Mouse (Mus musculus): ENCODE measurements around the gene Caskin2. TPM values are rescaled to one million over a fixed set of nuclear protein-coding genes. Genes with fewer than 3 reads are reported as not detected.

The Caskin2 gene
- total RNA-seq, 1 experiment, result 10.5 TPM

- H3K27ac ChIP-seq (ENCODE audit: insufficient read depth, low read depth, low read length, poor library complexity, severe bottlenecking), result peak overlapping the region; percentile 97; the same call in 1 of the 2 replicates
- H3K9ac ChIP-seq (ENCODE audit: insufficient read depth, low read depth, low read length, poor library complexity, severe bottlenecking), result peak overlapping the region; percentile 34; the same call in 1 of the 2 replicates
- peak; percentile 22 for DNase-seq (ENCODE audit: low read depth, low spot score)
- H3K9me3 ChIP-seq (ENCODE audit: control insufficient read depth, insufficient read depth, low read depth, low read length), result no peaks in the 10 kb centered on the region
- peaks cover 14% of the 10 kb centered on the region; the same call in 1 of the 2 replicates for H3K36me3 ChIP-seq (ENCODE audit: control insufficient read depth, insufficient read depth, low read length, poor library complexity, severe bottlenecking)
- H3K4me1 ChIP-seq (ENCODE audit: control insufficient read depth in 2 of 2, insufficient read depth in 2 of 2, low read length in 2 of 2, poor library complexity in 1 of 2), result peaks cover 20 to 71% of the 10 kb centered on the region in 2 experiments; a peak in 3 of 4 replicates
- peak overlapping the region; percentile 10 to 61; a peak in 2 of 4 replicates for H3K4me3 ChIP-seq (ENCODE audit: insufficient read depth in 1 of 2, low read depth in 1 of 2, low read length in 2 of 2, poor library complexity in 1 of 2, severe bottlenecking in 1 of 2)
- in situ Hi-C loops (cut with MboI; ENCODE audit: low sequenced_read_pairs in 2 of 2, unreplicated experiment in 2 of 2), result no loop called here
- no peak for TF ChIP-seq CHD2 (IDR thresholded peaks at IDR 0.05; ENCODE audit: low read depth, low read length)
- no peak for TF ChIP-seq ZC3H11A (IDR thresholded peaks at IDR 0.05; ENCODE audit: borderline replicate concordance, low read depth, low read length)
- no peak for TF ChIP-seq ZNF384 (IDR thresholded peaks at IDR 0.05; ENCODE audit: low read depth, low read length)
- TF ChIP-seq MAFK (IDR thresholded peaks at IDR 0.05; ENCODE audit: insufficient read depth, low read depth, low read length), result no peak
Measured at GRCm38 (mm10) chr11:115833021-115833513, 19.6 kb upstream of the Caskin2 start.

- Histone ChIP-seq H3K4me1 (ENCODE audit: control insufficient read depth in 2 of 2, insufficient read depth in 2 of 2, low read length in 2 of 2, poor library complexity in 1 of 2) (peaks cover 20 to 65% of the 10 kb centered on the region in 2 experiments; a peak in 3 of 4 replicates), H3K9ac (ENCODE audit: insufficient read depth, low read depth, low read length, poor library complexity, severe bottlenecking) (peak overlapping the region; percentile 25; the same call in 1 of the 2 replicates), H3K27ac (ENCODE audit: insufficient read depth, low read depth, low read length, poor library complexity, severe bottlenecking) (peak overlapping the region; percentile 97; the same call in 1 of the 2 replicates), H3K36me3 (ENCODE audit: control insufficient read depth, insufficient read depth, low read length, poor library complexity, severe bottlenecking) (peaks cover 8% of the 10 kb centered on the region; the same call in 1 of the 2 replicates), H3K9me3 (ENCODE audit: control insufficient read depth, insufficient read depth, low read depth, low read length) (no peaks in the 10 kb centered on the region), H3K4me3 (ENCODE audit: insufficient read depth in 1 of 2, low read depth in 1 of 2, low read length in 2 of 2, poor library complexity in 1 of 2, severe bottlenecking in 1 of 2) (peak overlapping the region; percentile 24 to 61; a peak in 2 of 4 replicates)
- in situ Hi-C loops (cut with MboI; ENCODE audit: low sequenced_read_pairs in 2 of 2, unreplicated experiment in 2 of 2), result no loop called here
- peak; percentile 44 for DNase-seq (ENCODE audit: low read depth, low spot score)
- no peak for TF ChIP-seq HCFC1 (IDR thresholded peaks at IDR 0.05; ENCODE audit: borderline replicate concordance, insufficient read depth, low read length)
Measured at GRCm38 (mm10) chr11:115832523-115832922, 19.1 kb upstream of the Caskin2 start.

DNA sequence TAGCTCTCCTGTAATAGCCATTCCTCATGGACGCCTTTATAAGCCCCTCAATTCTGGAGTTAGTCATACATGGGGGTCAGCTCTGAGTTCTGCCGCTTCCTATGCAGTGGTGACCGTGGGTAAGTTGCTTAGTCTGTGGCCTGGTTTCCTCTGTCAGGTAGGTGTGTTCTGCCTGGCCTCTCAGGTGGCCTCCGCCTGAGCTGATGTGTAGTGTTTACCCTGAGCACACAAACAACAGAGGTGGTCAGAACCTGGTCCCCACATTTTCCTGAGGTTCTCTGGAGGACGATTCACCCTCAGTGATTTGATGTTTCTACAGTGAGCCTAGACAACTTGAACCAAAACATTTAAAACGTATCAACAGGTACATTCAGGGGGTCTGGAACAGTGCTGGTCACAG, 18.6 kb upstream of the Caskin2 start:
- no peaks in the 10 kb centered on the region for H3K9me3 ChIP-seq (ENCODE audit: control insufficient read depth, insufficient read depth, low read depth, low read length)
- no peak for TF ChIP-seq MAFK (IDR thresholded peaks at IDR 0.05; ENCODE audit: insufficient read depth, low read depth, low read length)
- TF ChIP-seq HCFC1 (IDR thresholded peaks at IDR 0.05; ENCODE audit: borderline replicate concordance, insufficient read depth, low read length), result no peak
- TF ChIP-seq CHD2 (IDR thresholded peaks at IDR 0.05; ENCODE audit: low read depth, low read length), result no peak
- no peak for TF ChIP-seq ZC3H11A (IDR thresholded peaks at IDR 0.05; ENCODE audit: borderline replicate concordance, low read depth, low read length)
- TF ChIP-seq ZNF384 (IDR thresholded peaks at IDR 0.05; ENCODE audit: low read depth, low read length), result no peak
- peak overlapping the region; percentile 97; the same call in 1 of the 2 replicates for H3K27ac ChIP-seq (ENCODE audit: insufficient read depth, low read depth, low read length, poor library complexity, severe bottlenecking)
- no peak for DNase-seq (ENCODE audit: low read depth, low spot score)
- peak overlapping the region; percentile 25; the same call in 1 of the 2 replicates for H3K9ac ChIP-seq (ENCODE audit: insufficient read depth, low read depth, low read length, poor library complexity, severe bottlenecking)
- peaks cover 6% of the 10 kb centered on the region; the same call in 1 of the 2 replicates for H3K36me3 ChIP-seq (ENCODE audit: control insufficient read depth, insufficient read depth, low read length, poor library complexity, severe bottlenecking)
- H3K4me3 ChIP-seq (ENCODE audit: insufficient read depth in 1 of 2, low read depth in 1 of 2, low read length in 2 of 2, poor library complexity in 1 of 2, severe bottlenecking in 1 of 2), result peak overlapping the region; percentile 24 to 61; a peak in 2 of 4 replicates
- peaks cover 17 to 64% of the 10 kb centered on the region in 2 experiments; a peak in 3 of 4 replicates for H3K4me1 ChIP-seq (ENCODE audit: control insufficient read depth in 2 of 2, insufficient read depth in 2 of 2, low read length in 2 of 2, poor library complexity in 1 of 2)
- in situ Hi-C loops (cut with MboI; ENCODE audit: low sequenced_read_pairs in 2 of 2, unreplicated experiment in 2 of 2), result no loop called here

DNA sequence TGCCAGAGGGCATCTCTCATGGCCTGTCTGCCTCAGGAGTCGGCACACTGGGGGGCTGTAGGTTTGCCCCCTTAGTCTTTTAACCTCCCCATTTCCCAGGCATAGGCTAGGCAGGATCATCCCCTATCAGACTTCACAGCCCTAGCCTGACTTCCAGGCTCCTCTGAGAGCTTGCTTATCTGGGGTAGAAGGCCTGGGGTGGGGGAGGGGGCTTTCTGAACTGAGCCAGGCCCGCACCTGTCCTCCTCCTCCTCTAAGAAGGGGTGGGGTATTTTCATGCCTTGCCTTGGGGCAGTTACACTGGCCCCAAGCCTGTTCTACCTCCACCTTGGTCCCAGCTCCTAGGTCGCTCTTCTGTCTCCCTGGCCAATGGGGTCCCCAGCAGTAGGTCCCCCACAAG, 18.1 kb upstream of the Caskin2 start:
- H3K9me3 ChIP-seq (ENCODE audit: control insufficient read depth, insufficient read depth, low read depth, low read length), result no peaks in the 10 kb centered on the region
- peak overlapping the region; percentile 97 for H3K27ac ChIP-seq (ENCODE audit: insufficient read depth, low read depth, low read length, poor library complexity, severe bottlenecking)
- DNase-seq (ENCODE audit: low read depth, low spot score), result peak; percentile 62
- peak overlapping the region; percentile 25; the same call in 1 of the 2 replicates for H3K9ac ChIP-seq (ENCODE audit: insufficient read depth, low read depth, low read length, poor library complexity, severe bottlenecking)
- peak overlapping the region; percentile 28 to 61; a peak in 3 of 4 replicates for H3K4me3 ChIP-seq (ENCODE audit: insufficient read depth in 1 of 2, low read depth in 1 of 2, low read length in 2 of 2, poor library complexity in 1 of 2, severe bottlenecking in 1 of 2)
- H3K36me3 ChIP-seq (ENCODE audit: control insufficient read depth, insufficient read depth, low read length, poor library complexity, severe bottlenecking), result peaks cover 6% of the 10 kb centered on the region; the same call in 1 of the 2 replicates
- in situ Hi-C loops (cut with MboI; ENCODE audit: low sequenced_read_pairs in 2 of 2, unreplicated experiment in 2 of 2), result no loop called here
- peaks cover 16 to 63% of the 10 kb centered on the region in 2 experiments; a peak in 3 of 4 replicates for H3K4me1 ChIP-seq (ENCODE audit: control insufficient read depth in 2 of 2, insufficient read depth in 2 of 2, low read length in 2 of 2, poor library complexity in 1 of 2)
- TF ChIP-seq CHD2 (IDR thresholded peaks at IDR 0.05; ENCODE audit: low read depth, low read length) (no peak), MAFK (IDR thresholded peaks at IDR 0.05; ENCODE audit: insufficient read depth, low read depth, low read length) (no peak)
